Mouse (Mus musculus) midbrain, embryonic 13.5 days (tissue): ENCODE measurements around the gene Dhrs1. TPM values are rescaled to one million over a fixed set of nuclear protein-coding genes. Genes with fewer than 3 reads are reported as not detected.

ENCODE experiments used
- ATAC-seq: fragments of 200-750 bp; cut with Nextera tagmentation; 2 replicates; pipeline ENCODE4 v1.8.0; 2017; ENCODE audit warnings: mild to moderate bottlenecking, moderate TSS enrichment, moderate library complexity
- H3K27ac ChIP-seq: fragments of 300-500 bp; sonication (generic); 2 replicates; pipeline ENCODE4 v1.5.1; 2015; ENCODE audit warnings: inconsistent platforms, mild to moderate bottlenecking, moderate library complexity
- H3K27me3 ChIP-seq: fragments of 300-500 bp; sonication (generic); 2 replicates; pipeline ENCODE4 v1.6.1; 2015; ENCODE audit warnings: mild to moderate bottlenecking, inconsistent platforms
- H3K36me3 ChIP-seq: fragments of 300-500 bp; sonication (generic); 2 replicates; pipeline ENCODE4 v1.6.1; 2015; ENCODE audit warnings: mild to moderate bottlenecking, inconsistent platforms
- H3K4me1 ChIP-seq: fragments of 300-500 bp; sonication (generic); replicated peaks from 2 replicates; pipeline ENCODE4 v1.6.1; 2015; ENCODE audit warnings: inconsistent platforms
- H3K4me2 ChIP-seq: fragments of 300-500 bp; sonication (generic); replicated peaks from 2 replicates; pipeline ENCODE4 v1.6.1; 2015; ENCODE audit warnings: moderate library complexity, mild to moderate bottlenecking, inconsistent platforms
- H3K4me3 ChIP-seq: fragments of 300-500 bp; sonication (generic); replicated peaks from 2 replicates; pipeline ENCODE4 v1.5.1; 2015; ENCODE audit warnings: mild to moderate bottlenecking, inconsistent platforms
- H3K9ac ChIP-seq: fragments of 300-500 bp; sonication (generic); replicated peaks from 2 replicates; pipeline ENCODE4 v1.6.1; 2015; ENCODE audit warnings: mild to moderate bottlenecking, inconsistent platforms
- H3K9me3 ChIP-seq: fragments of 300-500 bp; sonication (generic); 2 replicates; pipeline ENCODE4 v1.6.1; 2016; ENCODE audit warnings: mild to moderate bottlenecking, inconsistent platforms
- WGBS: fragments of 180-500 bp; shearing (Covaris S2); methylation state at CpG from one replicate; pipeline ENCODE4 v1.1.7; 2015; 5-methylcytosine and 5-hydroxymethylcytosine counted together
- polyA plus RNA-seq: library from polyadenylated mRNA; unstranded; fragments of >200 nt; fragmentation: Nextera tagmentation; extraction: Ambion mirVana; gene quantifications from 2 replicates; pipeline ENCODE4 v1.2.1, GENCODE M21; 2015

The Dhrs1 gene
- polyA plus RNA-seq, 1 experiment from 2014 or later, result 68.8 TPM

- no peaks in the 10 kb centered on the region for H3K4me1 ChIP-seq
- WGBS, result 81% methylated on average over 7 of the region's 7 CpGs
- 0 out of 2 replicates have a peak, but pooled peaks cover 3% of the 10 kb centered on the region for H3K27me3 ChIP-seq
- no peak overlapping the region for H3K4me3 ChIP-seq
- no peaks in the 10 kb centered on the region for H3K36me3 ChIP-seq
- no peak overlapping the region for H3K9ac ChIP-seq
- no peak for ATAC-seq
- H3K9me3 ChIP-seq, result no peaks in the 10 kb centered on the region
- H3K4me2 ChIP-seq, result no peak overlapping the region
- H3K27ac ChIP-seq, result no peak overlapping the region
Measured at GRCm38 (mm10) chr14:55730531-55731032, 14.9 kb downstream of the Dhrs1 start.

GRCm38 (mm10) chr14:55730116-55730515 lies 15.4 kb downstream of the Dhrs1 start:
- WGBS, result 73% methylated on average over 7 of the region's 7 CpGs
- H3K9me3 ChIP-seq, result no peaks in the 10 kb centered on the region

DNA sequence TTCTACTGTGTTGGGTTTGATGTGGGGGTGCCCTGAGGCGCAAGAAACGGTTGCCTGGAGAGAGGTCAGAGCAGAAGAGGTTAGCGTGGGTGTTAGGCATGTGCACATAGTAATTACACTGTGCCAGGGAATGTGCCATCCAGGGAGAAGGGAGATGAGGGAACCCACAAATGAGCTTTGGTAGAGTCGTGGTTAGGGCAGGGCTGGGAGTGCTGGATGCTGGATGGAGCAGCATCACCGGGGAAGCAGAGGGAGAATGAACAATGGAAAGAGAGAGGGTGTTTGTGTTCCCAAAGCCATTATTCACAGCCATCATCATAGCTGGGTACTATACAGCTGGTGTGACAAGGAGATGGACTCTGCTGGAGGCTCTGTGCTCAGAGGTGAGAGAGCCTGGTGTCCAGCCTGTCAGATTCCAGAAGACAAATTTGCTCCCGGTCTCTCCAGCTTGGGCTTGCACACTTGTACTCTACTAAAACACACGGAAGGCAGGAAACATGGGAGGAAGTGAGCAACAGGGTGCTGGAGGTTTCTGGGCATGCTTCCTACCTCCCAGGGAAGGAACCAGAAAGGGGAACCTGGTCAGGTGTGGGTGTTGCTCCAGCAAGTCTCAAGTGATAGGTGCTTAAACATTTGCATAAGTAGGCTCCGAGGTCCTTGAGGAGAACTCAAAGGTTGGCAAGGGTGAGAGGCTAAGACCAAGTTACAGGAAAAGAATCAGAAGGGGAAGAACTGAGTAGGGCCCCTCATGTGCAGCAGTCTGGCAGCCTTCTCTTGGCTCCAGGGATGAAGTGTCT lies 17.4 kb downstream of the Dhrs1 start:
- Histone ChIP-seq H3K9me3 (no peaks in the 10 kb centered on the region), H3K4me3 (no peak overlapping the region), H3K27ac (no peak overlapping the region), H3K36me3 (no peaks in the 10 kb centered on the region), H3K4me2 (no peak overlapping the region), H3K27me3 (0 out of 2 replicates have a peak, but pooled peaks cover 3% of the 10 kb centered on the region), H3K4me1 (no peaks in the 10 kb centered on the region), H3K9ac (no peak overlapping the region)
- WGBS, result 81% methylated on average over 8 of the region's 8 CpGs
- no peak for ATAC-seq

More at GRCm38 (mm10) chr14:55730116-55730515, 15.4 kb downstream of the Dhrs1 start:
- Histone ChIP-seq H3K4me3 (no peak overlapping the region), H3K27ac (no peak overlapping the region), H3K4me2 (no peak overlapping the region), H3K36me3 (no peaks in the 10 kb centered on the region), H3K4me1 (no peaks in the 10 kb centered on the region), H3K27me3 (0 out of 2 replicates have a peak, but pooled peaks cover 3% of the 10 kb centered on the region), H3K9ac (no peak overlapping the region)
- no peak for ATAC-seq

DNA sequence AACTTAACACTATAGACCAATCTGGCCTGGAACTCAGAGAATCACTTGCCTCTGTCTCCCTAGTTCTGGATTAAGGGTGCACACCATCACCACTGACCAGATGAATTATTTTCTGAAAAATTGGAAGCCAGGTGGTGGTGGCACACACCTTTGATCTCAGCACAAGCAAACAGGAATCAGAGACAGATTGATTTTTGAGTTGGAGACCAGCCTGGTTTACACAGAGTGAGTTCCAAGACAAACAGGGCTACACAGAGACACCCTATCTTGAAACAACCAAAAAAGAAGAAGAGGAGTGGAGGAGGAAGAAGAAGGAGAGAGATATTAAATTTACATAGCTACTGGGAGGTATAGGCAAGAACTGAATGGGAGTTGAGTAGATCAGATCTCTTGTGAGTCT lies 19.2 kb downstream of the Dhrs1 start:
- no peaks in the 10 kb centered on the region for H3K36me3 ChIP-seq
- no peak overlapping the region for H3K4me3 ChIP-seq
- no peak overlapping the region for H3K27ac ChIP-seq
- H3K4me1 ChIP-seq, result peaks cover 8% of the 10 kb centered on the region
- no peaks in the 10 kb centered on the region for H3K9me3 ChIP-seq
- 0 out of 2 replicates have a peak, but pooled peaks cover 3% of the 10 kb centered on the region for H3K27me3 ChIP-seq
- no peak for ATAC-seq
- H3K4me2 ChIP-seq, result no peak overlapping the region
- no peak overlapping the region for H3K9ac ChIP-seq

- 65% methylated on average over 8 of the region's 8 CpGs for WGBS
- Histone ChIP-seq H3K36me3 (peaks cover 8% of the 10 kb centered on the region; the same call in 1 of the 2 replicates), H3K4me2 (no peak overlapping the region), H3K4me3 (no peak overlapping the region), H3K4me1 (peaks cover 17% of the 10 kb centered on the region), H3K27ac (no peak overlapping the region), H3K9me3 (no peaks in the 10 kb centered on the region), H3K27me3 (no peaks in the 10 kb centered on the region), H3K9ac (no peak overlapping the region)
- ATAC-seq, result no peak
Measured at GRCm38 (mm10) chr14:55724411-55724871, 21.0 kb downstream of the Dhrs1 start.

DNA sequence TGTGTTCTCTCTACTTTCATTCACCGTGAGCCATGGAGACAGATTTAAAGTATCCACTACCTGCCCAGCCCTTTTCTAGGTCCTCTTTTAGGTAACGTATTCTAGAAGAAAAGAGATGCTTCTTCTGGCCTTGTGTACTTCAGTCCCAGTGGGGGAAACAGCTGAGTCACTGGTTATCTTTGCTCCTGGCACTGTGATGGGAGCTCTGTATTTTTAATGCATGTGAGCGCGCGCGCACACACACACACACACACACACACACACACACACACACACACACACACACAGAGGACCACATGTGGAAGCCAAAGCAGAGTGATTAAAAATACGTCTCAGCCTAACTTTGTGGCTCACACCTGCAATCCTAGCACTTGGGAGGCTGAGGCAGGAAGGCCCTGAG lies 22.1 kb downstream of the Dhrs1 start:
- Histone ChIP-seq H3K4me2 (no peak overlapping the region), H3K9me3 (no peaks in the 10 kb centered on the region), H3K27ac (no peak overlapping the region), H3K36me3 (peaks cover 18% of the 10 kb centered on the region), H3K27me3 (no peaks in the 10 kb centered on the region), H3K4me1 (peaks cover 17% of the 10 kb centered on the region), H3K9ac (no peak overlapping the region), H3K4me3 (no peak overlapping the region)
- ATAC-seq, result no peak
- WGBS, result 92% methylated on average over 7 of the region's 7 CpGs

DNA sequence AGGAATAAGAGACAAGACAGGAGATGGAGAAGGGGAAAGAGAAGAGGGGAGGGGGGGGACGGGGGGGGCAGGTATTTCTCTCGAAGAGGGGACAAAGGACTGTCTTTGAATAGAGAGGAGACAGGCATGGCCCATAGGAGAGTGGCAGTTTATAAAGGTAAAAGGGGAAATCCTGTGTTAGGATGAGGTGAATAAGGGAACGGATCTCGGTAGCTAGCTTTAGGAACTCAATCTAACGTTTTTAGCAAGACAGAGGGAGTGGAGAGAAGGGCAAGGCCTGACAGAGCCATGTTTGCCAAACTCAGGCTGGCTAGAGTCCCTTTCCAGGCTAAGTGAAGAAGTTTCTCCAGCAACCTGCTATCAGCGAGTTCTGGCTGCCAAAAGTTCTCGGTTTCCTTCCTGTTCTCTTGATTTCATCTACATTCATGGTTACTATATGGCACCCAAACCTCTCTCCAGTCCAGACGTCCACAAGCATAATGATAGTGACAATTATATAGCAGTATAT lies 23.0 kb downstream of the Dhrs1 start:
- Histone ChIP-seq H3K27me3 (no peaks in the 10 kb centered on the region), H3K4me1 (peaks cover 17% of the 10 kb centered on the region), H3K9me3 (no peaks in the 10 kb centered on the region), H3K9ac (peak overlapping the region; percentile 80), H3K4me3 (peak overlapping the region; percentile 75), H3K27ac (peak overlapping the region; percentile 83), H3K4me2 (peak overlapping the region; percentile 65), H3K36me3 (peaks cover 27% of the 10 kb centered on the region)
- WGBS, result 46% methylated on average over 8 of the region's 8 CpGs
- no peak; the same call in 1 of the 2 replicates for ATAC-seq

GRCm38 (mm10) chr14:55721700-55722437 lies 23.6 kb downstream of the Dhrs1 start, which contains the start of gene Rabggta:
Gene Rabggta, minus strand, starts transcription at chr14:55722263.
- peak; percentile 98 for ATAC-seq
- Histone ChIP-seq H3K27me3 (no peaks in the 10 kb centered on the region), H3K4me3 (peak within 1 kb of the TSS; percentile 75), H3K9me3 (no peaks in the 10 kb centered on the region), H3K27ac (peak within 1 kb of the TSS; percentile 83), H3K4me2 (peak within 1 kb of the TSS; percentile 65), H3K4me1 (peaks cover 17% of the 10 kb centered on the region), H3K36me3 (peaks cover 33% of the 10 kb centered on the region), H3K9ac (peak within 1 kb of the TSS; percentile 80)
- WGBS, result under 1% methylated on average over 50 of the region's 50 CpGs

- no peaks in the 10 kb centered on the region for H3K9me3 ChIP-seq
- no peaks in the 10 kb centered on the region for H3K27me3 ChIP-seq
- no peak for ATAC-seq
- no peak overlapping the region for H3K27ac ChIP-seq
- peak overlapping the region; percentile 65 for H3K4me2 ChIP-seq
- H3K36me3 ChIP-seq, result peaks cover 41% of the 10 kb centered on the region
- 72% methylated on average over 6 of the region's 6 CpGs for WGBS
- peak overlapping the region; percentile 75 for H3K4me3 ChIP-seq
- H3K4me1 ChIP-seq, result peaks cover 17% of the 10 kb centered on the region
- H3K9ac ChIP-seq, result peak overlapping the region; percentile 80
Measured at GRCm38 (mm10) chr14:55721076-55721475, 24.4 kb downstream of the Dhrs1 start.

GRCm38 (mm10) chr14:55720666-55721065 lies 24.8 kb downstream of the Dhrs1 start:
- 90% methylated on average over 12 of the region's 12 CpGs for WGBS
- Histone ChIP-seq H3K4me1 (peaks cover 17% of the 10 kb centered on the region), H3K27ac (no peak overlapping the region), H3K9ac (0 out of 2 replicates have a peak overlapping the region, but pooled peaks have one; percentile 10), H3K36me3 (peaks cover 43% of the 10 kb centered on the region), H3K9me3 (no peaks in the 10 kb centered on the region), H3K27me3 (no peaks in the 10 kb centered on the region), H3K4me2 (peak overlapping the region; percentile 65; the same call in 1 of the 2 replicates), H3K4me3 (peak overlapping the region; percentile 75; the same call in 1 of the 2 replicates)
- ATAC-seq, result no peak

DNA sequence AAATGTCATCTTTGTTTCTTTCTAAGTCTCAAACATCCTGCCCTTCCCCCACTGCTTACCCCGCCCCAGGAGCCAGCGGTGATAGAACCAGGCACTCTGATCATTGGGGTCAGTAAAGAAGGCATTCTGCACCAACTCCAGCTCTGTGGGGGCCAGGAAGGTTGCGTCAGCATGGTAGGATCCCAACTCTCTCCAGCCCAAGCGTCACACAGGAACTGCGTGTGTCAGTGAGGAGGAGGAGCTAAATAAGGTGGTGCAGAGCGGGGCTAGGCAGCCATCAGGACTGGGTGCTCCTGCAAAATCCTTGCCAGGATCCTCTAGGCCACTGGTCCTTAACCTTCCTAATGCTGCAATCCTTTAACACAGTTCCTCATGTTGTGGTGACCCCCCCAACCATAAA lies 25.8 kb downstream of the Dhrs1 start:
- Histone ChIP-seq H3K4me1 (peaks cover 17% of the 10 kb centered on the region), H3K9me3 (no peaks in the 10 kb centered on the region), H3K4me2 (no peak overlapping the region), H3K36me3 (peaks cover 43% of the 10 kb centered on the region), H3K27ac (no peak overlapping the region), H3K9ac (no peak overlapping the region), H3K4me3 (no peak overlapping the region), H3K27me3 (no peaks in the 10 kb centered on the region)
- WGBS, result 91% methylated on average over 6 of the region's 6 CpGs
- ATAC-seq, result no peak
